Mouse (Mus musculus): Measurements from ENCODE around the gene Anapc11.
"Not testable (repeated sequence)": the region's sequence is repeated elsewhere in the genome, so short reads cannot be mapped to it uniquely, and the experiment has no call there.

The Anapc11 gene

GRCm38 (mm10) chr11:120598283-120598989, at the start of gene Anapc11, which contains the start of gene Alyref:
Gene Anapc11, plus strand, starts transcription at chr11:120598421.
Gene Alyref, minus strand, starts transcription at chr11:120598365.
- DNase-seq (ENCODE audit: low read depth, low spot score), result peak; percentile 98

- DNase-seq (ENCODE audit: low read depth, low spot score), result no peak
These were observed 49.4 kb upstream of the Anapc11 start for GRCm38 (mm10) chr11:120548786-120549167.

GRCm38 (mm10) chr11:120549168-120549945, 48.9 kb upstream of the Anapc11 start, which contains the start of gene Mcrip1:
Gene Mcrip1, minus strand, starts transcription at chr11:120549727.
- DNase-seq (ENCODE audit: low read depth, low spot score), result peak; percentile 96

GRCm38 (mm10) chr11:120549986-120550809, 48.0 kb upstream of the Anapc11 start:
- no peak for DNase-seq (ENCODE audit: low read depth, low spot score)

GRCm38 (mm10) chr11:120550810-120551440, 47.3 kb upstream of the Anapc11 start, which contains the start of gene Ppp1r27:
Gene Ppp1r27, minus strand, starts transcription at chr11:120551132.
- no peak for DNase-seq (ENCODE audit: low read depth, low spot score)

- no peak for DNase-seq (ENCODE audit: low read depth, low spot score)
These were observed 45.5 kb upstream of the Anapc11 start for GRCm38 (mm10) chr11:120552736-120553135.

- peak; percentile 34 for DNase-seq (ENCODE audit: low read depth, low spot score)
These were observed 43.4 kb upstream of the Anapc11 start for GRCm38 (mm10) chr11:120554834-120555233.

- no peak for DNase-seq (ENCODE audit: low read depth, low spot score)
These were observed 43.0 kb upstream of the Anapc11 start for GRCm38 (mm10) chr11:120555260-120555659.

GRCm38 (mm10) chr11:120558843-120559242, 39.4 kb upstream of the Anapc11 start:
- DNase-seq (ENCODE audit: low read depth, low spot score), result not testable (repeated sequence)

GRCm38 (mm10) chr11:120560952-120561728, 37.1 kb upstream of the Anapc11 start:
- DNase-seq (ENCODE audit: low read depth, low spot score), result no peak

- no peak for DNase-seq (ENCODE audit: low read depth, low spot score)
These were observed 35.3 kb upstream of the Anapc11 start for GRCm38 (mm10) chr11:120562949-120563348.

- peak; percentile 51 for DNase-seq (ENCODE audit: low read depth, low spot score)
These were observed 33.1 kb upstream of the Anapc11 start for GRCm38 (mm10) chr11:120565114-120565513.

- DNase-seq (ENCODE audit: low read depth, low spot score), result no peak
These were observed 29.9 kb upstream of the Anapc11 start for GRCm38 (mm10) chr11:120568324-120568723.

GRCm38 (mm10) chr11:120571122-120571521, 27.1 kb upstream of the Anapc11 start:
- no peak for DNase-seq (ENCODE audit: low read depth, low spot score)

- DNase-seq (ENCODE audit: low read depth, low spot score), result peak; percentile 24
These were observed 26.3 kb upstream of the Anapc11 start for GRCm38 (mm10) chr11:120571754-120572416.

GRCm38 (mm10) chr11:120572417-120572751, 25.8 kb upstream of the Anapc11 start:
- DNase-seq (ENCODE audit: low read depth, low spot score), result no peak

GRCm38 (mm10) chr11:120572752-120573584, 25.3 kb upstream of the Anapc11 start, which contains the start of gene P4hb:
Gene P4hb, minus strand, starts transcription at chr11:120573253.
- peak; percentile 100 for DNase-seq (ENCODE audit: low read depth, low spot score)

- no peak for DNase-seq (ENCODE audit: low read depth, low spot score)
These were observed 24.5 kb upstream of the Anapc11 start for GRCm38 (mm10) chr11:120573585-120574277.

GRCm38 (mm10) chr11:120574278-120574600, 24.0 kb upstream of the Anapc11 start:
- DNase-seq (ENCODE audit: low read depth, low spot score), result no peak
